Mouse (Mus musculus) urinary bladder, postnatal 14 days (tissue): ENCODE results near the gene Ccdc163.

Experiments
- DNase-seq: peaks from one replicate; pipeline ENCODE4 v3.0.0; 2021; ENCODE audit warnings: low spot score

The Ccdc163 gene

GRCm38 (mm10) chr4:116703804-116704203 is 4.5 kb upstream of the Ccdc163 start:
- peak; percentile 77 for DNase-seq

- DNase-seq: no peak
These were observed 643 bp upstream of the Ccdc163 start for GRCm38 (mm10) chr4:116707666-116708065.

GRCm38 (mm10) chr4:116708791-116709390 is 582 bp downstream of the Ccdc163 start:
- DNase-seq: no peak

GRCm38 (mm10) chr4:116710154-116710553 is 1.8 kb downstream of the Ccdc163 start:
- DNase-seq: no peak

GRCm38 (mm10) chr4:116712536-116712935 is 4.2 kb downstream of the Ccdc163 start:
- DNase-seq: no peak

GRCm38 (mm10) chr4:116719396-116719795 is 11.1 kb downstream of the Ccdc163 start:
- DNase-seq: peak; percentile 73

- DNase-seq: peak; percentile 94
These were observed 12.2 kb downstream of the Ccdc163 start, which contains the start of gene Tesk2 for GRCm38 (mm10) chr4:116720343-116721097. TSS of gene Tesk2 (plus strand) at chr4:116720948.

- DNase-seq: no peak
These were observed 12.9 kb downstream of the Ccdc163 start for GRCm38 (mm10) chr4:116721098-116721628.

GRCm38 (mm10) chr4:116722230-116722629 is 13.9 kb downstream of the Ccdc163 start:
- DNase-seq: no peak

- DNase-seq: no peak
These were observed 17.1 kb downstream of the Ccdc163 start for GRCm38 (mm10) chr4:116725444-116725843.

GRCm38 (mm10) chr4:116727401-116727800 is 19.1 kb downstream of the Ccdc163 start:
- DNase-seq: no peak

- DNase-seq: no peak
These were observed 21.2 kb downstream of the Ccdc163 start for GRCm38 (mm10) chr4:116729532-116729931.

- DNase-seq: no peak
These were observed 22.8 kb downstream of the Ccdc163 start for GRCm38 (mm10) chr4:116731077-116731476.

- no peak for DNase-seq
These were observed 24.0 kb downstream of the Ccdc163 start for GRCm38 (mm10) chr4:116732355-116732754.

GRCm38 (mm10) chr4:116734996-116735395 is 26.7 kb downstream of the Ccdc163 start:
- DNase-seq: no peak

GRCm38 (mm10) chr4:116738972-116739751 is 30.9 kb downstream of the Ccdc163 start:
- no peak for DNase-seq

- DNase-seq: no peak
These were observed 41.4 kb downstream of the Ccdc163 start for GRCm38 (mm10) chr4:116749750-116750149.

- DNase-seq: no peak
These were observed 53.6 kb downstream of the Ccdc163 start for GRCm38 (mm10) chr4:116761914-116762313.

- no peak for DNase-seq
These were observed 55.7 kb downstream of the Ccdc163 start for GRCm38 (mm10) chr4:116764001-116764400.

GRCm38 (mm10) chr4:116768510-116768909 is 60.2 kb downstream of the Ccdc163 start:
- DNase-seq: no peak

GRCm38 (mm10) chr4:116769060-116769459 is 60.8 kb downstream of the Ccdc163 start:
- DNase-seq: no peak

GRCm38 (mm10) chr4:116776391-116776790 is 68.1 kb downstream of the Ccdc163 start:
- no peak for DNase-seq
